Mouse (Mus musculus): Measurements from ENCODE around the gene Nhs. TPM values are rescaled to one million over a fixed set of nuclear protein-coding genes. Genes with fewer than 3 reads are reported as not detected.

Nhs gene
- total and polyA plus RNA-seq, 3 experiments: under 0.01 TPM; not detected in 2

DNA sequence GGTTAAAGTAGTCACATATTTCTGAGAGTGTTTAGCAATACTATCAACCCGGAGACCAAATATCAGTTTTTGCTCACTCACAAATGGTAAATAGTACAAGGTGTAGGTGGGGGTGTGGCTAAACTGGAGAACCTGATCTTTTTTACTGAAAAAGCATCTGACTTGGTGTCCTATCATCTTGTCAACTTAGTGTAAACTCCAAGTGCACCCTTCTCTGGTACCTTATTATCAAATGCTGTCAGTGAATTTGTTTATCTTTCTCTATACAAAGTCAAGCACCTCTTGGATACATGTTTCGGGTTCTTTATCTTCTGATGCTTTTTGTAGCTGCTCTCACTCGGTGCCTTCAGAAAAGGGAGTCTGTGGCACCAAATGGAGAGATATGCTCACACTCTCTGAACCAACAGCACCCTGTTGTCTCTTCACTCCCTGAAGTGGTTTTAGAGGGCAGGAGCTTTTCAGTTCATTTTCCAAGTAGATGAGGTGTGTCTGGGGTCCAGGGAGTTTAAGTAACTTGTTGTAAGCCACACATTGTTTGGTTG lies 187.5 kb downstream of the Nhs start:
- DNase-seq (ENCODE audit: low spot score) (no peak), ATAC-seq (ENCODE audit: extremely low read depth, insufficient number of reproducible peaks, low FRiP score, poor library complexity, severe bottlenecking) (no peak)
- TF ChIP-seq POLR2AphosphoS5 (IDR thresholded peaks at IDR 0.05; ENCODE audit: insufficient replicate concordance, low read depth, low read length) (no peak), GATA1 (IDR thresholded peaks at IDR 0.05; ENCODE audit: borderline replicate concordance, low read length) (no peak), CTCF (IDR thresholded peaks at IDR 0.05; ENCODE audit: low read depth, low read length) (no peak), GATA2 (IDR thresholded peaks at IDR 0.05; ENCODE audit: borderline replicate concordance, low read depth, low read length) (no peak), TAL1 (conservative IDR thresholded peaks at IDR 0.05; ENCODE audit: low read depth, low read length) (no peak)
- Histone ChIP-seq H3K9me3 (replicated peaks) (no peaks in the 10 kb centered on the region), H3K4me1 (ENCODE audit: insufficient read depth, low read depth, low read length) (no peaks in the 10 kb centered on the region), H3K27me3 (ENCODE audit: insufficient read depth, low read length) (no peaks in the 10 kb centered on the region), H3K4me3 (ENCODE audit: low read depth, low read length) (no peak overlapping the region), H3K36me3 (replicated peaks) (no peaks in the 10 kb centered on the region)

DNA sequence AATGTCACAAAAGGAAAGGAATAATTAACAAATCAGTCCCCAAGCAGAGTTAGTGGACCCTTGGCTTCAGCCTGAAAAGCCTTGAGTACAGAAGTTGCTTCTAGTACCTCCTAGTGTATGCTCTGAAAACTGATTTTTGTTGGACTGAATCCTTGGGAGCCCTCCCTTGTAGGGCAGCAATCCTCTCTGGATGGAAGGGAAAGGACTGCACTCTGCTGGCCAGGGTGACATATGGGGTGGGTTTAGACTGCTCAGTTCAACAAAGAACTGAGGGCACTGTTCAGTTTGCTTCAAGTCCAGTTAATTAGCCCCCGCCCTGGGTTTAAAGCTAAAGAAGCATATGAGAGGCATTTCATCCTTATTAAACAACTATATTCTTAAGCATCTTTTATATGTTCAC lies 188.4 kb downstream of the Nhs start:
- no peaks in the 10 kb centered on the region for H3K36me3 ChIP-seq (replicated peaks)
- ATAC-seq (ENCODE audit: extremely low read depth, insufficient number of reproducible peaks, low FRiP score, poor library complexity, severe bottlenecking): no peak
- H3K4me1 ChIP-seq (ENCODE audit: insufficient read depth, low read depth, low read length): no peaks in the 10 kb centered on the region
- TF ChIP-seq CTCF (IDR thresholded peaks at IDR 0.05; ENCODE audit: low read depth, low read length) (no peak), TAL1 (conservative IDR thresholded peaks at IDR 0.05; ENCODE audit: low read depth, low read length) (no peak)
- no peak for DNase-seq (ENCODE audit: low spot score)
- no peak overlapping the region for H3K4me3 ChIP-seq (ENCODE audit: low read depth, low read length)
- no peaks in the 10 kb centered on the region for H3K9me3 ChIP-seq (replicated peaks)
- H3K27me3 ChIP-seq (ENCODE audit: insufficient read depth, low read length): no peaks in the 10 kb centered on the region

DNA sequence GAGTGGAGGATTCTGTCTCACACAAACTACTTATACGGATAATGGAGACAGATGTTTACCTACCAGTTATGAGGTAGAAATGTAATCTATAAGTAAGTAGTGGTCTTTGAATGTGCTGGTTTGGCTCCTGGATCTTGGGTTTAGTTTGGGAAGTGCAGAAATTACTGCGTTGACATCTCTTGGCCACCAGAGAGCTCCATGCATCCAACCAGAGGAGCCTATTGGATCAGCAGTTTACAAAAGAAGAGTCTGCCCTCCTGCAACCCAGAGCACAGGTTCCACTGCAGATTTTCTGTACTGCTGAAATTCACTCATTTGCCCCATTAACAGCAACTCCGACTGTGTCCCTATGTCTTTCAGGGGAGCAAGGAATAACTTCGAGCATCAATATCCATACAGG lies 191.8 kb downstream of the Nhs start:
- no peak overlapping the region for H3K4me3 ChIP-seq (ENCODE audit: low read depth, low read length)
- no peaks in the 10 kb centered on the region for H3K9me3 ChIP-seq (replicated peaks)
- no peaks in the 10 kb centered on the region for H3K4me1 ChIP-seq (ENCODE audit: insufficient read depth, low read depth, low read length)
- DNase-seq (ENCODE audit: low spot score) (no peak), ATAC-seq (ENCODE audit: extremely low read depth, insufficient number of reproducible peaks, low FRiP score, poor library complexity, severe bottlenecking) (no peak)
- H3K27me3 ChIP-seq (ENCODE audit: insufficient read depth, low read length): no peaks in the 10 kb centered on the region
- TF ChIP-seq TAL1 (conservative IDR thresholded peaks at IDR 0.05; ENCODE audit: low read depth, low read length): no peak
- no peak for TF ChIP-seq POLR2AphosphoS5 (IDR thresholded peaks at IDR 0.05; ENCODE audit: insufficient replicate concordance, low read depth, low read length)
- no peak for TF ChIP-seq GATA1 (IDR thresholded peaks at IDR 0.05; ENCODE audit: borderline replicate concordance, low read length)
- TF ChIP-seq CTCF (IDR thresholded peaks at IDR 0.05; ENCODE audit: low read depth, low read length): no peak
- no peak for TF ChIP-seq GATA2 (IDR thresholded peaks at IDR 0.05; ENCODE audit: borderline replicate concordance, low read depth, low read length)
- H3K36me3 ChIP-seq (replicated peaks): no peaks in the 10 kb centered on the region

DNA sequence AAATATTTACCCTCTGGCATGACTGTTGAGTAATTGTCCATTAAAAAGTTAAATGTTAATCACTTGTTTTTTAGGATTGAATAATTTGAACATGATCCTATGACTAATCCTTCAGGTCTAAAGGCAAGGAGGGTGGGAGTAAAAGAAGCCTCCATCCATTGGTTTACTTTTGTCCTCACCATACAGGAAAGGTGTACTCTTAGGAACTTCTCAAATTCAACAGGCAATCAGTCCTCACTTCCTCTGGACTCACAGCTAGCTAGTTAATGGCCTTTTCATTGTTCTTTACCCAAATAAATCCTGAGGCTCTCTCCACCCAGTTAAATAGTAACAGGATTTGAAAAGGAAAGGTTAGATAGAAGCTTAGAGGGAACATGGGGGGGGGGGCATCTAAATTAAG lies 196.2 kb downstream of the Nhs start:
- no peak for TF ChIP-seq POLR2AphosphoS5 (IDR thresholded peaks at IDR 0.05; ENCODE audit: insufficient replicate concordance, low read depth, low read length)
- TF ChIP-seq TAL1 (conservative IDR thresholded peaks at IDR 0.05; ENCODE audit: low read depth, low read length): no peak
- no peak for TF ChIP-seq GATA2 (IDR thresholded peaks at IDR 0.05; ENCODE audit: borderline replicate concordance, low read depth, low read length)
- TF ChIP-seq GATA1 (IDR thresholded peaks at IDR 0.05; ENCODE audit: borderline replicate concordance, low read length): no peak
- TF ChIP-seq CTCF (IDR thresholded peaks at IDR 0.05; ENCODE audit: low read depth, low read length): no peak
- no peaks in the 10 kb centered on the region for H3K27me3 ChIP-seq (ENCODE audit: insufficient read depth, low read length)

DNA sequence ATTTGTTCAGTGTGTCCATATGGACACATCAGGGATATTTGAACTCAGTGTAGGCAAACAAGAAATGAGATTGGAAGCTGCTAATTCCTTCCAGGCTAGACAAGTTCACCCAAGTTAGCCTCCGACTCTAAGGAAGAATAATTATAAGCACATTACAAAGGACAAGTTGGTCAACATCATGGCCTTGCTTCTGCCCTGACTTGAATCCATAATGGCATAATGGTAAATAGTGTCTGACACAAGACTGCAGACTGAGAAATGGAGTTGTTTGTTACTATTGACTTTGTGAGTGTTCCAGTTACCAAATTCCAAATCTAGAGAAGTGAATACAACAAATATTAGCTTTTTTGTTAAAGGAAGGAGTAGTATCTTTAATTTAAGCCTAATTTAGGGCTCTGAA lies 196.7 kb downstream of the Nhs start:
- Histone ChIP-seq H3K4me3 (ENCODE audit: low read depth, low read length) (no peak overlapping the region), H3K27me3 (ENCODE audit: insufficient read depth, low read length) (no peaks in the 10 kb centered on the region), H3K36me3 (replicated peaks) (no peaks in the 10 kb centered on the region), H3K9me3 (replicated peaks) (no peaks in the 10 kb centered on the region), H3K4me1 (ENCODE audit: insufficient read depth, low read depth, low read length) (no peaks in the 10 kb centered on the region)
- TF ChIP-seq TAL1 (conservative IDR thresholded peaks at IDR 0.05; ENCODE audit: low read depth, low read length): no peak
- no peak for DNase-seq (ENCODE audit: low spot score)
- no peak for ATAC-seq (ENCODE audit: extremely low read depth, insufficient number of reproducible peaks, low FRiP score, poor library complexity, severe bottlenecking)

More for the DNA sequence above, 196.2 kb downstream of the Nhs start:
- DNase-seq (ENCODE audit: low spot score): no peak
- no peak for ATAC-seq (ENCODE audit: extremely low read depth, insufficient number of reproducible peaks, low FRiP score, poor library complexity, severe bottlenecking)
- Histone ChIP-seq H3K36me3 (replicated peaks) (no peaks in the 10 kb centered on the region), H3K4me3 (ENCODE audit: low read depth, low read length) (no peak overlapping the region), H3K4me1 (ENCODE audit: insufficient read depth, low read depth, low read length) (no peaks in the 10 kb centered on the region), H3K9me3 (replicated peaks) (no peaks in the 10 kb centered on the region)

DNA sequence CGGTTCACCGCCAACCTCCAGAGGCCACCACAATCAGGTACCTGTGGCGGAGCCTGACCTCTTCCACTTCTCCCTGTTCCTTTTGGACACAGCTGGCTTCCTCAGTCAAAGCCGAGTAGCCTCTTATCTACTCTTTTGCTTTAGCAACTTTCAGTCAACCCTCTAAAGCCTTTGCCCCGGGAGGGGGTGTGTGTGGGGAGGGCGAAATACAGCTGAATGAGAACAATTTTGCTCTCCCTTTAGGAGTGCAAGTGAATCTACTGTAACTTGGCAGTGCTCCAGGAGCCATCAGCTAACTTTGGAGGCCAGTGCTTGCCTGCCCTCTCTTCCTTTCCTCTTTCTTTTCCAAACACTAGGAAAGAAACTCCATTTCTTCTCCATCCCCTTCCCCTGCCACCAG lies 197.8 kb downstream of the Nhs start:
- no peaks in the 10 kb centered on the region for H3K36me3 ChIP-seq (replicated peaks)
- no peaks in the 10 kb centered on the region for H3K27me3 ChIP-seq (ENCODE audit: insufficient read depth, low read length)
- H3K9me3 ChIP-seq (replicated peaks): no peaks in the 10 kb centered on the region
- no peaks in the 10 kb centered on the region for H3K4me1 ChIP-seq (ENCODE audit: insufficient read depth, low read depth, low read length)
- DNase-seq (ENCODE audit: low spot score) (no peak), ATAC-seq (ENCODE audit: extremely low read depth, insufficient number of reproducible peaks, low FRiP score, poor library complexity, severe bottlenecking) (no peak)
- no peak overlapping the region for H3K4me3 ChIP-seq (ENCODE audit: low read depth, low read length)
- TF ChIP-seq TAL1 (conservative IDR thresholded peaks at IDR 0.05; ENCODE audit: low read depth, low read length) (no peak), GATA2 (IDR thresholded peaks at IDR 0.05; ENCODE audit: borderline replicate concordance, low read depth, low read length) (no peak), POLR2AphosphoS5 (IDR thresholded peaks at IDR 0.05; ENCODE audit: insufficient replicate concordance, low read depth, low read length) (no peak), GATA1 (IDR thresholded peaks at IDR 0.05; ENCODE audit: borderline replicate concordance, low read length) (no peak), CTCF (IDR thresholded peaks at IDR 0.05; ENCODE audit: low read depth, low read length) (no peak)

DNA sequence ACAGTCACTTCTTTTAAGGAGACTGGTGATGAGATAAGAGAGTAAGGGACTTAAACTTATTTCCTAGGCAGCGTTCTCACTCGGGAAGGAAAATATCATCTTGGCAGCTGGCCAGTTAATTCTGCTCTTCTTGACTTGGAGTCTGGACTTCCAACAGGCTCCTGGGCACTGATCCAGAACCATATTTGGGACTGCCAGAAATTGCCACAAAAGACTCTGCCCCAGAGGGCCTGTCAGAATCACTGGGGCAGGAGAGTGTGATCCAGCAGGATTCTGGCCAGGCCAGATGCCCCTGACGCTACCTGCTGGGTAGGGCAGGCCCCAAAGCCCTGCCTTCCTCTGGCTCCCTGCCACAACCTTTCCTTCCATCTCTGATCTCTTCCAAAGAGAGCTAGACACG lies 198.4 kb downstream of the Nhs start:
- Histone ChIP-seq H3K36me3 (replicated peaks) (no peaks in the 10 kb centered on the region), H3K27me3 (ENCODE audit: insufficient read depth, low read length) (no peaks in the 10 kb centered on the region), H3K9me3 (replicated peaks) (no peaks in the 10 kb centered on the region), H3K4me3 (ENCODE audit: low read depth, low read length) (no peak overlapping the region), H3K4me1 (ENCODE audit: insufficient read depth, low read depth, low read length) (no peaks in the 10 kb centered on the region)
- TF ChIP-seq CTCF (IDR thresholded peaks at IDR 0.05; ENCODE audit: low read depth, low read length) (no peak), GATA1 (IDR thresholded peaks at IDR 0.05; ENCODE audit: borderline replicate concordance, low read length) (no peak), GATA2 (IDR thresholded peaks at IDR 0.05; ENCODE audit: borderline replicate concordance, low read depth, low read length) (no peak), TAL1 (conservative IDR thresholded peaks at IDR 0.05; ENCODE audit: low read depth, low read length) (no peak), POLR2AphosphoS5 (IDR thresholded peaks at IDR 0.05; ENCODE audit: insufficient replicate concordance, low read depth, low read length) (no peak)
- ATAC-seq (ENCODE audit: extremely low read depth, insufficient number of reproducible peaks, low FRiP score, poor library complexity, severe bottlenecking) (no peak), DNase-seq (ENCODE audit: low spot score) (no peak)

Data from G1E (cell line).